Mouse (Mus musculus): ENCODE measurements around the gene Eef2. TPM values are rescaled to one million over a fixed set of nuclear protein-coding genes. Genes with fewer than 3 reads are reported as not detected.
"Not testable (repeated sequence)": the region's sequence is repeated elsewhere in the genome, so short reads cannot be mapped to it uniquely, and the experiment has no call there.

Eef2 gene
- polyA plus RNA-seq, 1 experiment from 2014 or later: 313 TPM

DNA sequence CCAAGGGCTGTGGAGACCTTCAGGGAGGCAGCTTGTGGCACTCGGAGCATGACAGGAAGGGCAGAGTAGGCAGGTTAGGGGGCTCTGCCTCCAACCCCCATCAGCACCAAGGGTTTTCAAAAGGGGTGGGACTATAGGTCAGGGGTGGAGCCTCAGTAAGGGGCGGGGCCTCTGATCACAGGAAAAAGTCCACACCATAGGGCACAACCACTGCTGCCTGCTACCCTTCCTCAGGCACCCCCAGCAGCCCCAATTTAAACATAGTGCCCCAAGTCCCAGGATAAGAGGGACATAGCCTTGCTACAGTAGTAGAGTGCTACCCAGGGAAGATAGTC lies 14.1 kb upstream of the Eef2 start:
- Histone ChIP-seq H3K27ac (ENCODE audit: low read depth, low read length) (no peak overlapping the region), H3K27me3 (ENCODE audit: control insufficient read depth, insufficient read depth, low read length) (no peaks in the 10 kb centered on the region), H3K4me2 (no peak overlapping the region), H3K9ac (ENCODE audit: low read depth, low read length) (no peak overlapping the region), H3K9me3 (replicated peaks; ENCODE audit: control insufficient read depth, low read length) (no peaks in the 10 kb centered on the region), H3K4me3 (ENCODE audit: low read depth, low read length) (no peak overlapping the region), H3K4me1 (ENCODE audit: control insufficient read depth, insufficient read depth, low read length) (peaks cover 10% of the 10 kb centered on the region), H3K36me3 (ENCODE audit: control insufficient read depth, insufficient read depth, low read length) (peaks cover 11% of the 10 kb centered on the region)
- no peak for ATAC-seq (replicated peaks; ENCODE audit: insufficient number of reproducible peaks, low FRiP score, low TSS enrichment)
- 73% methylated on average over 2 of the region's 2 CpGs for WGBS (ENCODE audit: insufficient replicate concordance)

DNA sequence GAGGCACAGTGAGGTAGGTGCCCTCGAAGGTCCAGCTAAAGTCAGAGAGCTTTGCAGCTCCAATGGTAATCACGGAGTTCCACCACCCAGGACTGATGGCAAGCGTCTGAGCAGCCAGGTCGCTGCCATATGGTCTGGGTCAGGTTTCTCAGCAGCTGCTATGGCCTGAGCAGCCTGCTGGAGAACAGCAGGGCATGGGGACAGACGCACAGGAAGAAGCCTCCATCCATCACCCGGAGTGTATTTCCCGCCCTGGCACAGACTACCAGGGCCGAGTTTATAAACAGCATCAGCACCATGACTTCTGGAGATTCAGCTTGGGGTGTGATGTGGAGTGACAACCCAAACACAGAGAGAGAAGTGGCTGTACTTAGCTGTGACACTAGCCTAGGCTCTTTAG lies 11.3 kb upstream of the Eef2 start:
- H3K4me1 ChIP-seq (ENCODE audit: control insufficient read depth, insufficient read depth, low read length): peaks cover 14% of the 10 kb centered on the region
- 76% methylated on average over 8 of the region's 8 CpGs for WGBS (ENCODE audit: insufficient replicate concordance)
- ATAC-seq (replicated peaks; ENCODE audit: insufficient number of reproducible peaks, low FRiP score, low TSS enrichment): no peak
- H3K9me3 ChIP-seq (replicated peaks; ENCODE audit: control insufficient read depth, low read length): no peaks in the 10 kb centered on the region
- no peak overlapping the region for H3K4me3 ChIP-seq (ENCODE audit: low read depth, low read length)
- H3K36me3 ChIP-seq (ENCODE audit: control insufficient read depth, insufficient read depth, low read length): peaks cover 4% of the 10 kb centered on the region; the same call in 1 of the 2 replicates
- no peaks in the 10 kb centered on the region for H3K27me3 ChIP-seq (ENCODE audit: control insufficient read depth, insufficient read depth, low read length)
- H3K27ac ChIP-seq (ENCODE audit: low read depth, low read length): no peak overlapping the region
- H3K9ac ChIP-seq (ENCODE audit: low read depth, low read length): no peak overlapping the region
- no peak overlapping the region for H3K4me2 ChIP-seq

DNA sequence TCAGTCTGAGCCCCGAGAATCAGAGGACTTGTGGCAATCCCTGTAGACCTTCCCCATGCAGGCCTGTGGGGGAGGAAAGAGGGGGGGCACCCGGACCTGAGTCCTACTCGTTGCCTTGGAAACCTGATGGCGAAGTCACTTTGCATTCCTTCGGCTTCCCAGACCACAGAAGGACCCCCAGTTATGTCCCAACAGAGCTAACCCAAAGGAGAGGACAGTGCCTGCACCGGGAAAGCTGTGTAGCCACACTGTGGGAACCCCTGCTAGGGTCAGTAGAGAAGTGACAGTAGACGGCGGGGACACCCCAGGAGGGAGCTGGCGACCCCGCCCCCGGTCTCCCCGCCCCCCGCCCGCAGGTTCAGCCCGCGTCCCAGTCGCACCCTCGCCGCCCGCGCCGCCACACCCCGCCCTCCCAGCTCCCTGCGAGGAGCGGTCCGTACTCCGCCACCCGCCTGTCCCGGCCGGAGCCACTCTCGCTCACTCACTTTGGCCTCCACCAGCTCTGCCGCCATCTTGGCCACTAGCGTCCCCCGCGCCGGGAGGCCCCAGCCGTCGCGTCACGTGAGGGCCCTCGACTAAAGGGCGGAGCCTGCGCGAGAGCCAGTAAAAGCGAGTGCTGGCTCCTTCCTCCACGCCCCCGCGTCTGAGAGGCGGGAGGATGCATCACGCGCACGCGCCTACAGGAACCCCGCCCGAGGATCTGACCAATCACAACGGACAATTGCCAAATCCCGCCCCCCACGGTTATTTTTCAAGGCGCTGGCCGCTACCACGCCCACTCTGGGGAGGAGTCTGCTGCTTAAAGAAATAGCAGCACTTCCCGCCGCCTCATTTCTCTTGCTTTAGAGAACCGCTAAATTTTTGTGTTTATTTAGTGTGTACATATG lies 9.0 kb upstream of the Eef2 start, which contains the start of gene Pias4:
Pias4 (minus strand) TSS at position 724 of the 887 bp plus-strand sequence.
- no peaks in the 10 kb centered on the region for H3K27me3 ChIP-seq (ENCODE audit: control insufficient read depth, insufficient read depth, low read length)
- no peaks in the 10 kb centered on the region for H3K36me3 ChIP-seq (ENCODE audit: control insufficient read depth, insufficient read depth, low read length)
- no peaks in the 10 kb centered on the region for H3K9me3 ChIP-seq (replicated peaks; ENCODE audit: control insufficient read depth, low read length)
- H3K4me3 ChIP-seq (ENCODE audit: low read depth, low read length): peak within 1 kb of the TSS; percentile 92
- under 1% methylated on average over 57 of the region's 64 CpGs for WGBS (ENCODE audit: insufficient replicate concordance)
- H3K4me2 ChIP-seq: peak within 1 kb of the TSS; percentile 89
- peak within 1 kb of the TSS; percentile 88 for H3K9ac ChIP-seq (ENCODE audit: low read depth, low read length)
- peak within 1 kb of the TSS; percentile 75 for H3K27ac ChIP-seq (ENCODE audit: low read depth, low read length)
- peaks cover 9% of the 10 kb centered on the region for H3K4me1 ChIP-seq (ENCODE audit: control insufficient read depth, insufficient read depth, low read length)
- peak; percentile 87 for ATAC-seq (replicated peaks; ENCODE audit: insufficient number of reproducible peaks, low FRiP score, low TSS enrichment)

DNA sequence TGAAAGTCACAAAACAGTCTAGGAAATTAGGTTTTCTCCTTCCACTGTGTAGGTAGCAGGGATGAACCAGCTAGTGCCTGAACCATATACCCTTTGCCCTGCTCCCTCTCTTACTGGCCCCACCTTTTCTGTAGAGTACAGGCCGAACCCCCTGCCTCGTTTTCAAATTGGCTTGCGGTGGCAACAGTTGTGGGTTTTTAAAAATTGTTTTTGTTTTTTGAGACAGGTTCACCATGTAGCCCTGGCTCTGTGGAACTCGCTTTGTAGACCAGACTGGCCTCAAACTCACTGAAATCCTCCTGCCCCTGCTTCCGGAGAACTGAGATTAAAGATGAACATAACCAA lies 8.4 kb upstream of the Eef2 start:
- Histone ChIP-seq H3K4me3 (ENCODE audit: low read depth, low read length) (peak overlapping the region; percentile 92), H3K27me3 (ENCODE audit: control insufficient read depth, insufficient read depth, low read length) (no peaks in the 10 kb centered on the region), H3K4me1 (ENCODE audit: control insufficient read depth, insufficient read depth, low read length) (peaks cover 9% of the 10 kb centered on the region), H3K36me3 (ENCODE audit: control insufficient read depth, insufficient read depth, low read length) (no peaks in the 10 kb centered on the region), H3K9ac (ENCODE audit: low read depth, low read length) (peak overlapping the region; percentile 65), H3K27ac (ENCODE audit: low read depth, low read length) (peak overlapping the region; percentile 75), H3K4me2 (peak overlapping the region; percentile 89), H3K9me3 (replicated peaks; ENCODE audit: control insufficient read depth, low read length) (no peaks in the 10 kb centered on the region)
- peak; percentile 37 for ATAC-seq (replicated peaks; ENCODE audit: insufficient number of reproducible peaks, low FRiP score, low TSS enrichment)
- 8% methylated on average over 5 of the region's 5 CpGs for WGBS (ENCODE audit: insufficient replicate concordance)

DNA sequence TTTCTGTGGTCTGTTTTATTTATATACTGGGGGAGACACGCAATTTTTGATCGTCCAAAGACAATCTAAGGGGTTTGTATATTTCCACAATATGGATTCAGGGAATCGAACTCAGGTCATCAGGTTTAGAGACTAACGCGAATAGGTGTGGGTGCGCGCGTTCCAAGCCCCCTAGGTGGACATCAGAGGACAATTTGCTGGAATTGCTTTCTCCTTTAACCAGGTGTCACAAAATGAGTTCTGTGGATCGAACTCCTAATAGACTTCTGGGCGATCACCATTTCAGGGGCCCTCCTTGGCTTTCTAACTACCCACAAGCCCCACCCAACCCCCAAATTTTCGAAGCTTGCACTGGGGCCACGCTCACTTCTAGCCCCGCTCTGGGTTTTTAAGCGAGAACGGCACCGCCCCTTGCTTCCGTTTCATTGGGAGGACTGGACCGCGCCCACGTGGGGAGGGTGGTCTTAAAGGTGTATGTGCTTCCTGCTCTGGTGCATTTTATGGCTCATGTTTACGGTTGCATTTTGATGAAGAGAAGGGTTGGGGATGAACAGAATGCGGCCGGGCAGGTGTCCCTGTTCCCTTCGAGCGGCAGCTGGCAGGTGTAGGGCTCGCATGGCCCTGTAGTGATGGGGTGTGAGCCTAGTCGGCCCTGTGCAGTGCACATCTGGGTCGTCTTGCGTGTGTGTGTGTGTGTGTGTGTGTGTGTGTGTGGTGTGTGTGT lies 7.7 kb upstream of the Eef2 start:
- Histone ChIP-seq H3K4me3 (ENCODE audit: low read depth, low read length) (peak overlapping the region; percentile 92), H3K4me2 (peak overlapping the region; percentile 89), H3K27me3 (ENCODE audit: control insufficient read depth, insufficient read depth, low read length) (no peaks in the 10 kb centered on the region), H3K9ac (ENCODE audit: low read depth, low read length) (peak overlapping the region; percentile 65), H3K4me1 (ENCODE audit: control insufficient read depth, insufficient read depth, low read length) (peaks cover 9% of the 10 kb centered on the region), H3K36me3 (ENCODE audit: control insufficient read depth, insufficient read depth, low read length) (no peaks in the 10 kb centered on the region), H3K27ac (ENCODE audit: low read depth, low read length) (peak overlapping the region; percentile 75), H3K9me3 (replicated peaks; ENCODE audit: control insufficient read depth, low read length) (no peaks in the 10 kb centered on the region)
- no peak; the same call in 1 of the 2 replicates for ATAC-seq (replicated peaks; ENCODE audit: insufficient number of reproducible peaks, low FRiP score, low TSS enrichment)
- WGBS (ENCODE audit: insufficient replicate concordance): 5% methylated on average over 29 of the region's 29 CpGs

DNA sequence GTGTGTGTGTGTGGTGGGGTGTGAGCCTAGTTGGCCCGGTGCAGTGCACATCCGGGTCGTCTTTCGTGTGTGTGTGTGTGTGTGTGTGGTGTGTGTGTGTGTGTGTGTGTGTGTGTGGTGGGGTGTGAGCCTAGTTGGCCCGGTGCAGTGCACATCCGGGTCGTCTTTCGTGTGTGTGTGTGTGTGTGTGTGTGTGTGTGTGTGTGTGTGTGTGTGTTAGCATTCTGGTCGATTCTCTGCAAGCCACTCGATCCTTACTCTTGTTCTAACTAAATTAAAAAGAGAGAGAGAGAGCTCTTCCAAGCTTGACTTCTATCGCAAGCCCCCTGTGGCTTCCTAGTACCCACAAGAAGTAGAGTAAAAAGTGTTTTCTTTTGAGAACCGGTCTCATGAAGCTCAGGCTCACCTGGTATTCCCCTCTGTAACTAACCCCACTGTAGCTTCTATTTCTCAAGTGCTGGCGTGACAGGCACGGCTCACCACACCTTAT lies 7.0 kb upstream of the Eef2 start:
- Histone ChIP-seq H3K4me1 (ENCODE audit: control insufficient read depth, insufficient read depth, low read length) (peaks cover 14% of the 10 kb centered on the region), H3K4me2 (peak overlapping the region; percentile 22; the same call in 1 of the 2 replicates)
- not testable (repeated sequence) for H3K27ac ChIP-seq (ENCODE audit: low read depth, low read length)

DNA sequence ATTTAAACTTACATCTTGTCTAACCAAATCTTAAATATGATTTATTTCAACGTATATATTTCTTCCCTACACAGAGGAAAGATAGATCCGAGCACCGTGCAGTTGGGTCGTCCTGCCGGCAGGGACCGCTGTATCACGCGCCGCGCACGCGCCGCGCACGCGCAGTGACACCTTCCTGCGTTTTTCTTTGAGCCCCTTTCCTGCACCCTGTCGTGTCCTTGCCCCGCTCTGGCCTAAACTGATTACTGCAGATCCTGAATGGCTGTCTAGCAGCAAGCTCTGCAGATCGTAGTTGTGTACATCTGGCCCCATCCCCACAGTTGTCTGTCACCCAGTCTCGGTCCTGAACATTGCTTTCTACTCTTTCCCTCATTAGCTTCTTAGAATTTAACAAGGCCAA lies 3.3 kb upstream of the Eef2 start:
- Histone ChIP-seq H3K9me3 (replicated peaks; ENCODE audit: control insufficient read depth, low read length) (no peaks in the 10 kb centered on the region), H3K27ac (ENCODE audit: low read depth, low read length) (peak overlapping the region; percentile 79), H3K4me1 (ENCODE audit: control insufficient read depth, insufficient read depth, low read length) (peaks cover 23% of the 10 kb centered on the region), H3K4me2 (peak overlapping the region; percentile 42), H3K36me3 (ENCODE audit: control insufficient read depth, insufficient read depth, low read length) (peaks cover 8% of the 10 kb centered on the region), H3K9ac (ENCODE audit: low read depth, low read length) (peak overlapping the region; percentile 39), H3K4me3 (ENCODE audit: low read depth, low read length) (0 out of 2 replicates have a peak overlapping the region, but pooled peaks have one; percentile 4), H3K27me3 (ENCODE audit: control insufficient read depth, insufficient read depth, low read length) (no peaks in the 10 kb centered on the region)
- ATAC-seq (replicated peaks; ENCODE audit: insufficient number of reproducible peaks, low FRiP score, low TSS enrichment): no peak; the same call in 1 of the 2 replicates
- WGBS (ENCODE audit: insufficient replicate concordance): 11% methylated on average over 21 of the region's 21 CpGs

More for the DNA sequence above, 7.0 kb upstream of the Eef2 start:
- ATAC-seq (replicated peaks; ENCODE audit: insufficient number of reproducible peaks, low FRiP score, low TSS enrichment); H3K9ac ChIP-seq (ENCODE audit: low read depth, low read length); H3K27me3 ChIP-seq (ENCODE audit: control insufficient read depth, insufficient read depth, low read length); H3K36me3 ChIP-seq (ENCODE audit: control insufficient read depth, insufficient read depth, low read length); H3K9me3 ChIP-seq (replicated peaks; ENCODE audit: control insufficient read depth, low read length): not testable (repeated sequence)
- 0 out of 2 replicates have a peak overlapping the region, but pooled peaks have one; percentile 5 for H3K4me3 ChIP-seq (ENCODE audit: low read depth, low read length)
- 40% methylated on average over 10 of the region's 14 CpGs for WGBS (ENCODE audit: insufficient replicate concordance)

DNA sequence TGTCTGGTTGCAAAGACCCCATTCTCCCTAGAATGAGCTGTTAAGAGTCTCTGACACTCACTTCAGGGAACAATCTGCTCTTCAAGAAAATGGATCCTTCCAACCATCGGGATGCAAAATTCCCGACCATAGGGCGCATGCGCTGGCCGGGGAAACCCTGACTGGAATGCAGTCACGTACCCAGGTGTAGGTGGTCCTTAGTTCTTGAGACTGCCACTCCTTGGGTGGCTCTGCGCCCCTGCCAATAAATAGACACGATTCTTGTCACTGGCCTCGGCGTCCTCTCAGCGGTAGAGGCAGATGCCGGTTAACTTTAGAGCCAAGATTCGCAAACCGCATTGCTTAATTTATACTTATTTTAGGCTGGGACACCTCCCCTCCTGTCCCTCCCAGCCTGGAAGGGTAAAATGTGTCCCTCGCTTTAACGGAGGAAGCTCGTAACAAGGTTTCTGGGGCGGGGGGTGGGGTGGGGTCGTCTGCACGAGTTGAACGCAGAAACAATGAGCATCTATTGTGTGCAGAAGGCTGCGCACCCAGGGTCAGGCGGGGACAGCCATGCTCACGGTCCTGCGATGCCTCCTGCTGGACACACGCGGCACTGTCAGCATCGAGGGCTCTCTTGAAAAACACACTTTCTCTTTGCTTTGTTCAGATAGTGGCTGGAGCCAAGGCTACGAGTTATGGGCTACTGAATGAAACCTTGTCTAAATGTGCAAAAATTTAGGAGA lies 1.6 kb upstream of the Eef2 start:
- Histone ChIP-seq H3K27me3 (ENCODE audit: control insufficient read depth, insufficient read depth, low read length) (no peaks in the 10 kb centered on the region), H3K4me3 (ENCODE audit: low read depth, low read length) (peak overlapping the region; percentile 43), H3K9me3 (replicated peaks; ENCODE audit: control insufficient read depth, low read length) (no peaks in the 10 kb centered on the region), H3K9ac (ENCODE audit: low read depth, low read length) (peak overlapping the region; percentile 57), H3K27ac (ENCODE audit: low read depth, low read length) (peak overlapping the region; percentile 62), H3K4me2 (peak overlapping the region; percentile 76), H3K36me3 (ENCODE audit: control insufficient read depth, insufficient read depth, low read length) (peaks cover 24% of the 10 kb centered on the region), H3K4me1 (ENCODE audit: control insufficient read depth, insufficient read depth, low read length) (peaks cover 21% of the 10 kb centered on the region)
- WGBS (ENCODE audit: insufficient replicate concordance): 1% methylated on average over 29 of the region's 29 CpGs
- no peak for ATAC-seq (replicated peaks; ENCODE audit: insufficient number of reproducible peaks, low FRiP score, low TSS enrichment)

All from heart, embryonic 11.5 days (tissue).